Mouse (Mus musculus): ENCODE results near the gene 1520401A03Rik. TPM values are rescaled to one million over a fixed set of nuclear protein-coding genes. Genes with fewer than 3 reads are reported as not detected.
A peak's percentile ranks its signal among the peaks of the same experiment; 100 is the strongest.

1520401A03Rik gene
- total RNA-seq, 2 experiments from 2014 or later: 0.99 to 1.3 TPM

DNA sequence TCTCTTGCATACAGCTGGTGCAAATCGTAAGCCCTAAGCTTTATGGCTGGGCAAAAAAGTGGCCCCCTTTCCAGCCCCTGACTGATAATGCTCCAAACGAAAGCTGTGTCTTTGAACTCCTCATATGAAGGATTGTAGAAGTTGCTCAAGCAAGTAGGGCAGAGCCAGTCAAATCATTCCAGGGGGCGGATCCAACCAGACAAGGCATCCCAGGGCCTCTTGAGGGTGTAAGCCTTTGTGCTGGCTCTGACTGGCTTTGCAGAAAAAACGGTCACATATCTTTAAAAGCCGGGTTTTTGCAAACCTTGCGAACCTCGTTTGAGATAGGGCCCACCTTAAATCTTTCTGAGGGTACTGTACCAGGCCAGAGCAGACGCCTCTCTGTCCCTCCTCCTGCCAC is 21.5 kb upstream of the 1520401A03Rik start:
- DNase-seq (ENCODE audit: low spot score in 2 of 2): no peak

DNA sequence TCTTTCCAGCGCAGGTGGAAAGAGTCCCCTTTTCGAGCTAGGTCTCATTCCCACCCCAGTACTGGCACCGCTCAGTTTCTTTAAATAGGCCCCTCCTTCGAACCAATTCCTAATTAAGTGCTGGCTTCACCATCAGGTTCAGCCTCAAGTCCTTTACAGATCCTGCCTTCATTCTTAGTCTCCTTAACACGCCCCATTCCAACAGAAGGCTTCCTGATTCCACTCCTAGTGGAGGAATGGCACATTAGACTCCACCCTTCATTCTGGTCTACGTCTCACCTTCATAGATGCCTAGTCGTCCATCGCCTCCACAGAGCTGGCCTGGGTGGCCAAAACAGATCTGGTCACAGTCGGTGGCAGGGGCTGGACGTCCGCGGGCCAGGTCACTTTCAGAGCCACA is 20.4 kb upstream of the 1520401A03Rik start:
- DNase-seq (ENCODE audit: low spot score in 2 of 2): no peak

DNA sequence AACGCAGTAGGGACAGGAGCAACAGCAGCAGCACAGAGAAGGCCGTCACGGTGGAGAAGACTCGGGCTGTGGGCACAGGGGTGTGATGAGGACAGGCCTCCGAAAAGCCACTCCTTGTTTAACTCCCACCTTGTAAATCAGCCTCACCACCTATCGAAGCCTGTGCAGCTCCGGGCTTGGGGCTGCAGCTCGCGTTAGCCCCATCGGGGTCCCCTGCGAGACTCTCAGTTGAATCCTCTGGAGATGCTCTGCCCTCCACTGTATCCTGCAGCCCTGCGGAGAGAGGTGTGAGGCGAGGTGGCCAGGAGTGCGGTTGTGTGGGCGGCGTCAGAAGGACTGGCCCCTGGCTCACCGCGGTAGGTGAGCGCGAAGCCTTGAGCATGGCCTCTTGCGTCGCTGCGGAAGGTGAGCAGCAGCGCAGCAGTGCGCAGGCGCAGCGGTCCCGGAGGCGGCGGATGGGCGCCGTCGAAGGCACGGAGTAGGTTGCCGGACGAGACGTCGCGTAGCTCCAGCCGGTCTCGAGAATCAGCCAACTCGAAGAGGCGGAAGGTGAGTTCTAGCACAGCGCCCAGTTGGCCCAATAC is 19.7 kb upstream of the 1520401A03Rik start:
- DNase-seq (ENCODE audit: low spot score in 2 of 2): no peak

- DNase-seq (ENCODE audit: low spot score in 2 of 2): no peak
Observed at GRCm38 (mm10) chr17:23741359-23742209, 19.0 kb upstream of the 1520401A03Rik start.

- DNase-seq (ENCODE audit: low spot score in 2 of 2): no peak
Observed at GRCm38 (mm10) chr17:23740598-23741021, 18.0 kb upstream of the 1520401A03Rik start, which contains the start of gene Paqr4. Paqr4 (minus strand) TSS chr17:23740867.

GRCm38 (mm10) chr17:23740136-23740584 is 17.6 kb upstream of the 1520401A03Rik start:
- DNase-seq (ENCODE audit: low spot score in 2 of 2): peak; percentile 68 to 84

GRCm38 (mm10) chr17:23739202-23740135 is 16.9 kb upstream of the 1520401A03Rik start:
- no peak for DNase-seq (ENCODE audit: low spot score in 2 of 2)

DNA sequence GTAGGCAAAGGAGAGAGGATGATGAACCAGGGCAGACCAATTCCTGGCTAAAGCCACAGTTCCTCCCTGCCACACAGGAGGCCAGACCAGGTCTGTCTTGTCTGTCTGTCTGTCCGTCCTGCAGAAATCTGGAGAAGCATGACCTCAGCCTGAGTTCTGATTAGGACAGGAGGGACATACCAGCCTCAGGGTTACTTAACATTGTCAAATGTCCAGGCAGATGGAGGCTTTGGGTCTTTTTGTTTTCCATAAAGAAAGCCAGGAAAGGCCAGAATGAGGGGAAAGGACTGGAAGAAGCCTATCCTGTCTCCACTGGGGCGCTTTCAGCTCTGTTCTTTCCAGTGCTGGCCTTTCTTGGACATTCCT is 16.2 kb upstream of the 1520401A03Rik start:
- no peak for DNase-seq (ENCODE audit: low spot score in 2 of 2)

DNA sequence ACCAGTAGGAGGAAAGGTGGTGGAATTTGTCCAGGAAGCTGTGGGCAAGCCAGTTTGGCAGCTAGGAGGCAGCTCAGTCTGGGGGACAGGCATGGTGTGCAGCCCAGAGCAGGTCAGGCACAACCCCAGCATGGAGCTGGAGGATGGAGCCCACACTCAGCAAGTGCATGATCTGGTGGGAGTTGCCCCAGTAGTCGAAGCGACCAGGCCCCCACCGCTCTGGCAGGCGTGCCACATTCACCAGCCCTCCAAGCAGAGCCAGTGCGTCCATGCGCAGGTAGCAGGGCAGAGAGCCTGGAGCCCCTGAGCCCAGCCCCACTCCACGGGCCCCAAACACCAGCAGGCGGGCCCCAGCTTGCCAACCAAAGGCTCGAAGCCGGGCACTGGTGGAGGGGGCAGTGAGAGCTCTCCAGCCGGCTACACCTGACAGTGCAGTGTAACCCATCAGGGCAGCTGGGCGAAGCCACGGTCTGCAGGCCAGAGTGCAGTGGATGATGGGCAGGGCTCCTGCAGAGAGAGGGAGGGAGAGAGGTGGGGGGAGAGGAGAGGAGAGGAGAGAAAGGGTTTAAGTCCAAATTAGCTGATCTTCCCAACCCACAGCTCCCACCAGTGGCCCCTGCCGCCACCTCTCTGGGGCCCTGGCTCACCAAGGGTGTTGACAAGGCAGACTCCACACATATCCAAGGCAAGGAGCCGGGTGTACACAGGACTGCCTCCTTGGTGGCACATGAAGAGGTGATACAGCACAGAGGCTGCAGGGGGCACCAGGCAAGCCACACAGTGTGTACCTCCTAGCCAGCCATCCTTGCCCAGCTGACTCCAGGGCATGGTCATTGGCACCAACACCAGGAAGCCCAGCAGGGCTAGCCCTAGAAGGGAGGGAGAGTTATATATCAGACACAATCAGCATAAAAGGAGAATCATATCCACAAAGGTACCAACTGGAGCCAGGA is 15.2 kb upstream of the 1520401A03Rik start:
- DNase-seq (ENCODE audit: low spot score in 2 of 2): no peak

GRCm38 (mm10) chr17:23734341-23734740 is 11.8 kb upstream of the 1520401A03Rik start:
- DNase-seq (ENCODE audit: low spot score in 2 of 2): no peak

DNA sequence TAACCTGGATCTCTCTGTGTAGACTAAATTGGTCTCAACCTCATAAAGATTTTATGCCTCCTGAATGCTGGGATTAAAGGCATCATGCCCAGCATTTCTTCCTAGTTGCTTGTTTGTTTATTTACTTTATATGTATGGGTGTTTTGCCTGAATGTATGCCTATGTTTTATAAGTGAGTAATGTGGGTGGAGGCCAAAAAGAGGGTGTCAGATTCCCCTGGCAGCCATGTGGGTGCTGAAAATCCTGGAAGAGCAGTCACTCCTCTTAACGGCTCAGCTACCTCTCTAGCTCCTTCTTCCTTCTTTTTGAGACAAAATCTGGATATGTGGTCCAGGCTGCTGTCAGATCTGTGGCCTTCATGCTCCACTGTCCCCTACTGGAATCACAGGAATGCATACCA is 7.9 kb upstream of the 1520401A03Rik start:
- DNase-seq (ENCODE audit: low spot score in 2 of 2): no peak

GRCm38 (mm10) chr17:23726758-23727142 is 4.2 kb upstream of the 1520401A03Rik start:
- DNase-seq (ENCODE audit: low spot score in 2 of 2): peak in 1 of 2 experiments; percentile 75

GRCm38 (mm10) chr17:23725999-23726757 is 3.6 kb upstream of the 1520401A03Rik start, which contains the start of gene Pkmyt1:
Pkmyt1 (plus strand) TSS chr17:23726336.
- DNase-seq (ENCODE audit: low spot score in 2 of 2): peak; percentile 89 to 93

GRCm38 (mm10) chr17:23725477-23725876 is 2.9 kb upstream of the 1520401A03Rik start:
- no peak for DNase-seq (ENCODE audit: low spot score in 2 of 2)

DNA sequence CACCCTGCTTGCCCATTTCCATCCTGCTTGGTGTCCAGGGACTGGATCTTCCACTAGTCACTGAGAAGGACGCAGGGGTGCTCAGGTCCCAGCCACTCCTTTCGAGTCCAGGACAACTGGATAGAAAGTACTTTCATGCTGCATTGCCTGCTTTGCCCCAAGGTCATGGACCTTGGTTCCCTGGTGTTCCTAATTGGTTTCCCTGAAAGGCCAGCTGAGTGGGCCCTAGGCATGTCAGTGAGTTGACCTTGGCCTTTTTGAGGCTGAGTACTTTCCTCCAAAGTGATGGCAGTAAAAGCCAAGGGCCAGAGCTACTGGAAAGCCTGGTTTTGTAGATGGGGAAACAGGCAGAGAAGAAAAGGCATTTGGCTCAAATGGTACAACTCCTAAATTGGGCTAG is 697 bp downstream of the 1520401A03Rik start:
- no peak for DNase-seq (ENCODE audit: low spot score in 2 of 2)

- DNase-seq (ENCODE audit: low spot score in 2 of 2): no peak
Observed at GRCm38 (mm10) chr17:23719455-23719854, 3.1 kb downstream of the 1520401A03Rik start.

DNA sequence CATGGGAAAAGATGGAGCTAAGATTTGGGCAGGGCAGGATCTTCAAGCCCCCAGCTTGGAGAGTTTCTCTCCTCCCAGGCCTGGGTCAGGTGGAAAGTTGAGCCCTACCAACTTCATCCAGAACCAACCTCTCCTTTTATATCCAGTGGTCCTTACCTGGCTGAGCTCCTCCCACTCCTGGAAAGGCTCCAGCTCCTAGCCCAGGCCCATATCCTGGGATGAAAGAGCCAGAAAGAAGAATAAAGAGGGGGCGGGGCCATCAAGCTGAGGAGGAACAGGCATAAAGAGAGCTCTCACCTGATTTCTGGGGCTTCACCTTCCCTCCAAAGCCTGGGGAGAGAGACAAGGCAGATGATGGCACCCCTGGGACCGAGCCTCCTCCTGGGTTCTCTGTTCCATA is 5.6 kb downstream of the 1520401A03Rik start:
- no peak for DNase-seq (ENCODE audit: low spot score in 2 of 2)

DNA sequence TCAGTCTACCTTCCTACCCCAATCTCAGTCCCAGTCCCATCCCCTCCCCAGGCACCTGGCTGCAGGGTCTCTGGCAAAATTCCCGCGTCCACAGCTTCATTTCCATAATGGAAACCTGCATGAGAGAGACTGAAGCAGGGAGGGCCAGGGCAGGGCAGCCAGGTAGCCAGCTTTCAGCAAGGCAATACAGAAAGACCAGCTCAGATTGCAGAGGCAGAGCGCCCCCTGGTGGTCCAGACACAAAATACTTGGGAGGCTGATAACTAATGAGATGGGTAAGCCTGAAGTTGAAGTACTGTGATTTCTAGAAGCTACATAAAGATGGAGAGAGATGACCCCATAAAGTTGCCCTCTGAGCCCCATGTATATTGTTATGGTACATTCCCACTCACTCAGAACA is 16.4 kb downstream of the 1520401A03Rik start:
- DNase-seq (ENCODE audit: low spot score in 2 of 2): peak; percentile 53 to 58

GRCm38 (mm10) chr17:23705525-23706104 is 17.0 kb downstream of the 1520401A03Rik start:
- no peak for DNase-seq (ENCODE audit: low spot score in 2 of 2)

Measured in adrenal gland, postnatal 4 days (tissue).